Mouse (Mus musculus): ENCODE results near the gene Pdlim5. TPM values are rescaled to one million over a fixed set of nuclear protein-coding genes. Genes with fewer than 3 reads are reported as not detected.

Pdlim5 gene
- total RNA-seq, 2 experiments from 2014 or later = 634 to 793 TPM

- no peak for DNase-seq
- intact Hi-C loops (cut with DNase I) = no loop called here
Observed at GRCm38 (mm10) chr3:142410930-142411329, 15.4 kb upstream of the Pdlim5 start.

GRCm38 (mm10) chr3:142394796-142395508 is 544 bp downstream of the Pdlim5 start:
- DNase-seq = peak; percentile 77 to 83
- intact Hi-C loops (cut with DNase I) = loop anchor here (1.0 to 2.0 kb wide), 2 partner anchors 48 to 100 kb away; no protein-coding TSS in a partner anchor

GRCm38 (mm10) chr3:142394000-142394411 is 1.5 kb downstream of the Pdlim5 start:
- intact Hi-C loops (cut with DNase I) = loop anchor here (2.0 kb wide), 1 partner anchor 99 kb away; no protein-coding TSS in a partner anchor
- peak in 1 of 2 experiments; percentile 48 for DNase-seq

- intact Hi-C loops (cut with DNase I) = no loop called here
Observed at GRCm38 (mm10) chr3:142391531-142391930, 4.0 kb downstream of the Pdlim5 start.

GRCm38 (mm10) chr3:142390288-142390687 is 5.2 kb downstream of the Pdlim5 start:
- no peak for DNase-seq
- intact Hi-C loops (cut with DNase I) = no loop called here

More at GRCm38 (mm10) chr3:142391531-142391930, 4.0 kb downstream of the Pdlim5 start:
- DNase-seq = no peak

- intact Hi-C loops (cut with DNase I) = no loop called here
- no peak for DNase-seq
Observed at GRCm38 (mm10) chr3:142388189-142388588, 7.3 kb downstream of the Pdlim5 start.

GRCm38 (mm10) chr3:142386505-142386904 is 9.0 kb downstream of the Pdlim5 start:
- no peak for DNase-seq
- intact Hi-C loops (cut with DNase I) = no loop called here

GRCm38 (mm10) chr3:142385690-142386089 is 9.8 kb downstream of the Pdlim5 start:
- intact Hi-C loops (cut with DNase I) = no loop called here
- no peak for DNase-seq

GRCm38 (mm10) chr3:142376638-142377037 is 18.9 kb downstream of the Pdlim5 start:
- intact Hi-C loops (cut with DNase I) = no loop called here
- no peak for DNase-seq

- DNase-seq = no peak
- intact Hi-C loops (cut with DNase I) = no loop called here
Observed at GRCm38 (mm10) chr3:142375106-142375505, 20.4 kb downstream of the Pdlim5 start.

GRCm38 (mm10) chr3:142372465-142373147 is 22.9 kb downstream of the Pdlim5 start:
- intact Hi-C loops (cut with DNase I) = no loop called here
- DNase-seq = no peak

- intact Hi-C loops (cut with DNase I) = no loop called here
Observed at GRCm38 (mm10) chr3:142368411-142368810, 27.1 kb downstream of the Pdlim5 start.

GRCm38 (mm10) chr3:142362092-142362491 is 33.4 kb downstream of the Pdlim5 start:
- intact Hi-C loops (cut with DNase I) = no loop called here
- no peak for DNase-seq

More at GRCm38 (mm10) chr3:142368411-142368810, 27.1 kb downstream of the Pdlim5 start:
- no peak for DNase-seq

GRCm38 (mm10) chr3:142358951-142359350 is 36.5 kb downstream of the Pdlim5 start:
- no peak for DNase-seq
- intact Hi-C loops (cut with DNase I) = no loop called here

GRCm38 (mm10) chr3:142356661-142357060 is 38.8 kb downstream of the Pdlim5 start:
- no peak for DNase-seq
- intact Hi-C loops (cut with DNase I) = no loop called here

GRCm38 (mm10) chr3:142353218-142353617 is 42.3 kb downstream of the Pdlim5 start:
- intact Hi-C loops (cut with DNase I) = no loop called here
- no peak for DNase-seq

- intact Hi-C loops (cut with DNase I) = no loop called here
- no peak for DNase-seq
Observed at GRCm38 (mm10) chr3:142350513-142350912, 45.0 kb downstream of the Pdlim5 start.

GRCm38 (mm10) chr3:142348816-142349631 is 46.5 kb downstream of the Pdlim5 start:
- DNase-seq = no peak
- intact Hi-C loops (cut with DNase I) = no loop called here

- intact Hi-C loops (cut with DNase I) = no loop called here
- DNase-seq = no peak
Observed at GRCm38 (mm10) chr3:142346261-142346660, 49.2 kb downstream of the Pdlim5 start.

- intact Hi-C loops (cut with DNase I) = no loop called here
- DNase-seq = no peak
Observed at GRCm38 (mm10) chr3:142345235-142346125, 50.0 kb downstream of the Pdlim5 start.

All from heart, postnatal 36 days (tissue).